In genomic region chr1:164366156-164367128, GRCm38 (mm10) we compare ENCODE assay signal across 9 mouse cellular contexts. TPM values are rescaled to one million over a fixed set of nuclear protein-coding genes. Genes with fewer than 3 reads are reported as not detected.
DNase-seq lines count a peak whose midpoint lies in the region; ATAC-seq and TF ChIP-seq lines count a peak whose summit lies in the region.
"Had no signal": no experiment of that assay in that cellular context is flagged by ENCODE, and none has a peak within 500 bp of the region (broad histone marks: within the 10 kb centered on the region; RNA-seq: fewer than 3 reads in every experiment).

No protein-coding gene starts in this region.

- TF ChIP-seq CTCF in lung, postnatal 0 days (IDR thresholded peaks at IDR 0.05) = peak; percentile 90

- peaks cover 11% of the 10 kb centered on the region for H3K4me1 ChIP-seq in hindbrain, embryonic 14.5 days (replicated peaks; ENCODE audit: control insufficient read depth, insufficient read depth, low read length)
- no peaks in the 10 kb centered on the region for H3K4me1 ChIP-seq in lung, postnatal 0 days (ENCODE audit: insufficient read depth, low read depth, low read length)

- no peak overlapping the region for H3K4me2 ChIP-seq in hindbrain, embryonic 14.5 days (replicated peaks)
- no peak overlapping the region for H3K4me2 ChIP-seq in lung, postnatal 0 days (replicated peaks; ENCODE audit: low read depth, low read length)

- no peak for TF ChIP-seq EP300 in lung, postnatal 0 days (IDR thresholded peaks at IDR 0.05)

- no peaks in the 10 kb centered on the region for H3K36me3 ChIP-seq in hindbrain, embryonic 14.5 days (replicated peaks; ENCODE audit: control insufficient read depth, insufficient read depth)
- no peaks in the 10 kb centered on the region for H3K36me3 ChIP-seq in lung, postnatal 0 days (ENCODE audit: insufficient read depth, low read length)

- no peaks in the 10 kb centered on the region for H3K9me3 ChIP-seq in hindbrain, embryonic 14.5 days (ENCODE audit: control insufficient read depth, low read length)
- H3K9me3 ChIP-seq in lung, postnatal 0 days (ENCODE audit: low read length) = no peaks in the 10 kb centered on the region

- DNase-seq in Muller cell, postnatal 12 days (ENCODE audit: inconsistent ontology term) = peak; percentile 31
- DNase-seq in cerebellum, adult 9-11 months = peak; percentile 47
- peak; percentile 52 to 72 for DNase-seq in frontal cortex, postnatal 14 days (ENCODE audit: low spot score in 2 of 2)
- peak; percentile 66 for DNase-seq in hindbrain, embryonic 14.5 days (ENCODE audit: low spot score)
- DNase-seq in layer of hippocampus, postnatal 14 days (ENCODE audit: low spot score in 2 of 2) = peak; percentile 58 to 67
- DNase-seq in lung, postnatal 0 days (ENCODE audit: low spot score) = peak; percentile 75
- DNase-seq in retina, adult 2 months (ENCODE audit: low read depth, low spot score) = peak; percentile 23
- peak; percentile 84 for DNase-seq in thymus, postnatal 14 days

- 77% methylated on average over 12 of the region's 12 CpGs for WGBS in hindbrain, embryonic 14.5 days
- WGBS in lung, postnatal 0 days = 72% methylated on average over 12 of the region's 12 CpGs

- no peak overlapping the region for H3K27ac ChIP-seq in hindbrain, embryonic 14.5 days
- no peak overlapping the region for H3K27ac ChIP-seq in lung, postnatal 0 days (ENCODE audit: low read length)

- ATAC-seq in hindbrain, embryonic 14.5 days (ENCODE audit: low FRiP score) = peak; percentile 80
- peak; percentile 79 for ATAC-seq in lung, postnatal 0 days

- H3K27me3 ChIP-seq in hindbrain, embryonic 14.5 days (ENCODE audit: control insufficient read depth, insufficient read depth, low read length) = no peaks in the 10 kb centered on the region
- H3K27me3 ChIP-seq in lung, postnatal 0 days (replicated peaks; ENCODE audit: insufficient read depth, low read length) = no peaks in the 10 kb centered on the region

- H3K4me3 ChIP-seq in hindbrain, embryonic 14.5 days (replicated peaks; ENCODE audit: low read length) = no peak overlapping the region
- H3K4me3 ChIP-seq in lung, postnatal 0 days (ENCODE audit: low read depth, low read length) = no peak overlapping the region
- H3K4me3 ChIP-seq: myocyte had no signal

- no peak overlapping the region for H3K9ac ChIP-seq in hindbrain, embryonic 14.5 days
- no peak overlapping the region for H3K9ac ChIP-seq in lung, postnatal 0 days (replicated peaks; ENCODE audit: low read depth)

RNA-seq across cellular contexts. Expression of gene Blzf1, which starts 59.2 kb away (rescaled TPM):
- polyA plus RNA-seq in hindbrain, embryonic 14.5 days (2014; fragmentation: Nextera tagmentation; extraction: Ambion mirVana) = 25.8 and 29.2 TPM in 2 replicates
- 10 to 100 TPM; 27.6 to 29.2 TPM for total RNA-seq in layer of hippocampus, postnatal 14 days (2021)
- 27.8 and 27.9 TPM in 2 replicates for polyA plus RNA-seq in lung, postnatal 0 days (2015; fragmentation: Nextera tagmentation; extraction: Ambion mirVana)

Comparison
In these comparisons a context has a peak if more than half of its experiments do, and no peak if none do; other contexts are left out.
1. DNase-seq: peak in every context shown above with its lines; median percentile 84 in thymus, postnatal 14 days; 75 in lung, postnatal 0 days; 66 in hindbrain, embryonic 14.5 days; 62 in layer of hippocampus, postnatal 14 days; 62 in frontal cortex, postnatal 14 days; 47 in cerebellum, adult 9-11 months; 31 in Muller cell, postnatal 12 days; 23 in retina, adult 2 months.